Mouse (Mus musculus) Patski (cell line): Measurements from ENCODE around the gene Helz. TPM values are rescaled to one million over a fixed set of nuclear protein-coding genes. Genes with fewer than 3 reads are reported as not detected.

Experiments
- ATAC-seq: fragments of 100-300 bp; one replicate; pipeline ENCODE4 v1.8.0; 2021
- CTCF ChIA-PET: fragments of 350-600 bp; sonication (Branson Sonifier 250); formaldehyde crosslinking; loops from one replicate; lab custom pipeline; 2022; ENCODE audit warnings: inconsistent platforms; lab: Charles Lee
- POLR2A ChIA-PET: fragments of 350-600 bp; sonication (Branson Sonifier 250); formaldehyde crosslinking; loops from one replicate; lab custom pipeline; 2022; ENCODE audit warnings: antibody characterized with exemption, inconsistent platforms; lab: Charles Lee
- DNase-seq: peaks from one replicate; pipeline ENCODE4 v3.0.0-alpha.2; 2011; ENCODE audit warnings: low read depth, low spot score
- H3K27me3 ChIP-seq: fragments of 371-371 bp; one replicate; pipeline ENCODE4 v1.5.1; 2021
- CTCF ChIP-seq: fragments of 100-300 bp; IDR thresholded peaks from one replicate; pipeline ENCODE4 v1.5.1; 2021
- in situ Hi-C: fragments of 300-500 bp; cut with MboI; formaldehyde crosslinking; loops from 3 replicates; pipeline ENCODE4 v1.11.1; 2018; ENCODE audit warnings: low pct_unique_long_range_greater_than_20kb, mixed read lengths
- polyA plus RNA-seq: library from polyadenylated mRNA; unstranded; gene quantifications from one replicate; pipeline ENCODE4 v1.2.3, GENCODE M21; 2021

Gene Helz
- polyA plus RNA-seq, 1 experiment from 2014 or later, result 19.6 TPM

GRCm38 (mm10) chr11:107707897-107708610 is 160.3 kb downstream of the Helz start:
- DNase-seq, result no peak
- no peaks in the 10 kb centered on the region for H3K27me3 ChIP-seq
- TF ChIP-seq CTCF, result no peak
- POLR2A ChIA-PET, result no interaction called here
- in situ Hi-C loops, result no loop called here
- CTCF ChIA-PET, result no interaction called here
- no peak for ATAC-seq

- no peaks in the 10 kb centered on the region for H3K27me3 ChIP-seq
- DNase-seq, result no peak
- TF ChIP-seq CTCF, result no peak
- ChIA-PET CTCF (interaction anchor here (0.7 kb wide), 1 partner anchor 43 kb away, joined by 3 read pairs; no protein-coding TSS in a partner anchor), POLR2A (no interaction called here)
- ATAC-seq, result peak; percentile 15
- in situ Hi-C loops, result no loop called here
These were observed 162.6 kb downstream of the Helz start for GRCm38 (mm10) chr11:107710379-107710778.

- ATAC-seq, result no peak
- DNase-seq, result no peak
- CTCF ChIA-PET, result no interaction called here
- POLR2A ChIA-PET, result no interaction called here
- in situ Hi-C loops, result no loop called here
- H3K27me3 ChIP-seq, result no peaks in the 10 kb centered on the region
- TF ChIP-seq CTCF, result no peak
These were observed 166.6 kb downstream of the Helz start for GRCm38 (mm10) chr11:107714368-107714767.

GRCm38 (mm10) chr11:107716332-107716938 is 168.7 kb downstream of the Helz start, which contains the start of gene Cacng1:
Gene Cacng1, minus strand, starts transcription at chr11:107716522.
- no peak for DNase-seq
- ATAC-seq, result no peak
- in situ Hi-C loops, result no loop called here
- ChIA-PET CTCF (interaction anchor here (2.0 kb wide), 1 partner anchor 14 kb away, joined by 5 read pairs; no protein-coding TSS in a partner anchor), POLR2A (no interaction called here)
- no peak for TF ChIP-seq CTCF
- H3K27me3 ChIP-seq, result no peaks in the 10 kb centered on the region

DNA sequence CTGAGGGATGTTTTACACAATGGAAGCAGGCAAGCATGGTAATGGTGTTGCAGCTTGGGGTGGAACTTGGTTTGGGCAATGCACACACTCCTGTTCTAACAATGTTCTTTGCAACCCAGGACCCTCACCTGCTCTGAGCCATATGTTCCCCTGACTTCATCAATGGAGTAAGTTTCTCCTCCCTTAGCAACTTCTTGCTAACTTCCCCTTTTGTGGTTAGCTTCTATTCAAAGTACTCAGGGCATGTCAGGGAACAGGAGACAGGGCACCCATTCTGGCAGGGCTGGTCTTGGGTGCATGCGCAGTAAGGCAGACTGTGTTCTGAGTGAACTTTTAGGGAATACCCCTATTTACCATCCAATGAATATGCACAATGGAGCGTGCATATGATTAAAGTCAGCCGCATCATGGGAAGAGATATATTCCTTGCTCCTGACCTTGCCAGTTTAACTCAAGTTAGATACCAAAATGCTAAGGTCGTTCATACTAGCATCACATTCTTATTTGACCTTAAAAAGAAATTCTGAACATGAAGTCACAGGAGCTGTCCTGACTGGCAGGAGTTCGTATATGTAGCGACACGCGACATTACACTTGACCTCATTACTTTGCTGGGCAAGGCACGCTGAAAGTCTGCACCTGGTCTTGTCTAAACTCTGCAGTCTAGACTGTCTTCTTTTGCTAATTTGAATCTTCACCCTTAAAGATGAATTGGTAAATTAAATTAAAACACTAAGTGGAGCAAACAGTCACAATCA is 172.7 kb downstream of the Helz start:
- no peak for ATAC-seq
- ChIA-PET CTCF (no interaction called here), POLR2A (no interaction called here)
- TF ChIP-seq CTCF, result no peak
- in situ Hi-C loops, result no loop called here
- H3K27me3 ChIP-seq, result no peaks in the 10 kb centered on the region
- DNase-seq, result no peak

DNA sequence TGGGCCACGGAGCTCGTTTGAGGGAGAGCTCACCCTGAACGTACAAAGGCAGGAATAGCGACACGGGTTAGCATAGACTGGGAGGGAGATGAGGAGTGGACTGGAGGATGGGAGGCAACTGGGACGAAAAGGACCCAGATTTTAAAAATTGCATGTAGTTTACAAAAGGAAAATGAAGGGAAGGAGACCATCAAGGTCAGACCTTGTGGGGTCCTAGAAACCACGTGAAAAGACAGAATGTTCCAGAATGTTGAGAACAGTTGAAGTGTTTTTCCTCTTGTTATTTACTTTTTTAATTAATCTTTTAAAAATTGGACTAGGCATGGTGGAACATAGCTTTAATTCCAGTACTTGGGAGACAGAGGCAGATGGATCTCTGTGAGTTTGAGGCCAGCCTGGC is 173.3 kb downstream of the Helz start:
- H3K27me3 ChIP-seq, result no peaks in the 10 kb centered on the region
- POLR2A ChIA-PET, result no interaction called here
- CTCF ChIA-PET, result no interaction called here
- DNase-seq (no peak), ATAC-seq (no peak)
- in situ Hi-C loops, result no loop called here
- TF ChIP-seq CTCF, result no peak

DNA sequence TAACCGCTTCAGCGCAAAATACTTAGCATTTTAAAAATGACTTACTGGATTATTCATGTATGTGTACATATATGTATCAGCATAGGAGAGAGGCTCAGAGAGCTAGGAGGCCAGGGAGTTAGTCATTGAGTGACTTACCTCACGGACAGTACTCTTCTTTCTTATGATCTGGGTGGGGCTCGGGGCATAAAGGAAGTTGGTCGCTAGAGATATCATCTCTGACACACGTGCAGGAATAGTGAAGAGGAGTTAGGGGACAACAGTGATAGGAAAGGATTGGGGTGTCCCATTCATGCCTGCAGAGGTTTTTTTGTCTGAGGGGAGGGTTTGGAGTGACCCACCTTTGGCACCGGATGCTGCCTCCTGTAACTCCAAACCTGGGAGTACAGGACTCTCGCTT is 176.9 kb downstream of the Helz start:
- DNase-seq (no peak), ATAC-seq (no peak)
- in situ Hi-C loops, result no loop called here
- POLR2A ChIA-PET, result interaction anchor here (0.7 kb wide), 1 partner anchor 21 kb away, joined by 3 read pairs; no protein-coding TSS in a partner anchor
- CTCF ChIA-PET, result interaction anchor here (0.9 kb wide), 1 partner anchor 96 kb away, joined by 3 read pairs; no protein-coding TSS in a partner anchor
- TF ChIP-seq CTCF, result no peak
- H3K27me3 ChIP-seq, result no peaks in the 10 kb centered on the region

DNA sequence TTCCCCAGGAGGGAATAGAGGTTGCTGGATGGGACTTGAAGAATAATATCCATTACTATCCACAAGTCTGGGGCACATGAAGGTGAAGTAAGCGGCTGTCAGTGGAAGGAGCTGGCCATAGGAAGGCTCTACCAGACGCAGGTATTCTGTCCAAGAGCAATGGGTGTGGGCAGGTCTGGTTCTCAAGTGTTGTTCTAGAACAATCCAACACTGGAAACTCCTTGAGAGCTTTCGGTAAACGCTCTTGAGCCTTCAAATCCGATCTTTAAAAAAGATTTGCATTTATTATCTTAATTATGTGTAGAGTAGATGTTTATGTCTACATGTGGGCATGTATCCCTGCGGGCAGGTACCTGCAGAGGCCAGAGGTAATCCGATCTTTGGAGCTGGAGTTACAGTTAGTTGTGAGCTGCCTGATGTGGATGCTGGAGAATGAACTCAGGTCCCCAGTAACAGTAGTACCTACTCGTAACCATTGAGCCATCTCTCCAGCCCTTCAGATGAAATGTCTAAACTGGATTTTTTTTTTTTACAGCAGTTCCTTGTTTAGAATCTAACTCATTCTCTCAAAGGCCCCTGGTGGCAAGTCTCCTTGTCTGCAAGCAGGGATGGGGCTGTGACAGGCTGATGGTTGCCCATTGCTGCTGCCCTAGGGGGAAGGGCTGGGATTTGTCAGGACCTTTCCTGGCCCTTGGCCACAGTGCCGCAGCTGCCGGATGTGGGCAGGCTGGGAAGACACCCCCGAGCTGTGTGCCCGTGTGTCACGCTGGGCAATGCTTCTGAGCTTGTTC is 180.5 kb downstream of the Helz start:
- ChIA-PET CTCF (interaction anchor here (1.2 to 1.8 kb wide), 2 partner anchors 9 to 21 kb away, joined by 3 to 4 read pairs; no protein-coding TSS in a partner anchor), POLR2A (interaction anchor here (0.7 kb wide), 1 partner anchor 39 kb away, joined by 3 read pairs; no protein-coding TSS in a partner anchor)
- H3K27me3 ChIP-seq, result no peaks in the 10 kb centered on the region
- in situ Hi-C loops, result no loop called here
- DNase-seq, result no peak
- no peak for TF ChIP-seq CTCF
- peak; percentile 26 for ATAC-seq

GRCm38 (mm10) chr11:107729141-107729540 is 181.4 kb downstream of the Helz start:
- no peak for ATAC-seq
- ChIA-PET POLR2A (no interaction called here), CTCF (no interaction called here)
- DNase-seq, result no peak
- no peak for TF ChIP-seq CTCF
- no peaks in the 10 kb centered on the region for H3K27me3 ChIP-seq
- in situ Hi-C loops, result no loop called here

GRCm38 (mm10) chr11:107730940-107731339 is 183.2 kb downstream of the Helz start:
- ATAC-seq (peak; percentile 1), DNase-seq (no peak)
- H3K27me3 ChIP-seq, result no peaks in the 10 kb centered on the region
- ChIA-PET CTCF (interaction anchor here (2.0 kb wide), 1 partner anchor 15 kb away, joined by 5 read pairs; the partner anchor contains the start of gene Cacng1), POLR2A (no interaction called here)
- in situ Hi-C loops, result no loop called here
- no peak for TF ChIP-seq CTCF
